Mouse (Mus musculus) gastrocnemius, postnatal 36 days (tissue): ENCODE data around the gene Rfk. TPM values are rescaled to one million over a fixed set of nuclear protein-coding genes. Genes with fewer than 3 reads are reported as not detected.

ENCODE experiments used
- DNase-seq, 2 experiments: peaks; one replicate each; pipeline ENCODE4 v3.0.0; 2022
- intact Hi-C: fragments of 180-260 bp; cut with DNase I; formaldehyde crosslinking; loops from one replicate; pipeline ENCODE4 v1.15.1; 2025
- total RNA-seq, 2 experiments: library from RNA; stranded (reverse); gene quantifications; 2 replicates each; pipeline ENCODE4 v1.2.3; 2021

The Rfk gene
- total RNA-seq, 2 experiments from 2014 or later: 60.5 to 64.7 TPM

GRCm38 (mm10) chr19:17436651-17437050 is 42.8 kb downstream of the Rfk start:
- intact Hi-C loops: no loop called here
- DNase-seq: no peak

DNA sequence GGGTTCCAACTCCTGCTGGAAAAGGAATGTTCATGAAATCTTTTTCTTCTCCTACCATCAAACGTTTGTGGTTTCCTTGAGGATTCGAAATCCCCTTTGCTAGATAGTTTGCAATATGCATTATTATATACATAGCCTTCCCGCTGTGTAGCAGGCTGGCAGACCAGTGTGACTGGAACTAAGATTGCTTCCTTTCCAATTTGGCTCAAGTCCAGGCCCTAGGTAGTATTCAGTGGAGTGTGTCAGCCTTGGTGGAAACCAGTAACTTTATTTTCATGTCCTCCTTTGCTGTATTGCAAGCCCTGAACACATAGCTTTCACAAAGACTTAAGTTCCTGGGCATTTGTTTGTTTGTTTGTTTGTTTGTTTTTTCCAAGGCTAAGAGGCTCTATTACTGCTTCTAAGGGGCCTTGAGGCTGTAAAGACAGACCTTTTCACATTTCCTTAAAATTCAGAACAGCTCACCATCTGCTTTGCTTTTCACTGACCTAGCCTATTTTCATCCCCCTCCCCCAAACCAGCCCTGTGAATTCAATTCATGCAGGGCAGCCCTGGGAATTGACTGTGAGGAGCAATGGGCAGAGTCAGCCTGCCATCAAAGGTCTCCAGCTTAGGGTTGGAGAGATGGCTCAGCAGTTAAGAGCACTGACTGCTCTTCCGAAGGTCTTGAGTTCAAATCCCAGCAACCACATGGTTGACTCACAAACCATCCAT is 45.8 kb downstream of the Rfk start:
- no peak for DNase-seq
- intact Hi-C loops: no loop called here

- DNase-seq: no peak
- intact Hi-C loops: no loop called here
Observed at GRCm38 (mm10) chr19:17443581-17443980, 49.7 kb downstream of the Rfk start.

Other genes with a start within 250 kb of the Rfk start
- gene Gcnt1, start 21.2 kb upstream of the Rfk start, total RNA-seq: under 1 TPM; 0.39 to 0.48 TPM